Mouse (Mus musculus) hindbrain, embryonic 14.5 days (tissue): ENCODE data around the gene Sap25. TPM values are rescaled to one million over a fixed set of nuclear protein-coding genes. Genes with fewer than 3 reads are reported as not detected.

Source experiments
- ATAC-seq: fragments of 200-750 bp; cut with Nextera tagmentation; 2 replicates; pipeline ENCODE4 v1.8.0; 2017; ENCODE audit warnings: moderate number of reproducible peaks, mild to moderate bottlenecking, moderate TSS enrichment, moderate library complexity; ENCODE audit not compliant: low FRiP score
- DNase-seq: peaks from one replicate; pipeline ENCODE4 v3.0.0-alpha.2; 2015; ENCODE audit warnings: low spot score
- H3K27ac ChIP-seq: fragments of 300-500 bp; sonication (generic); 2 replicates; pipeline ENCODE4 v1.5.1; 2014; ENCODE audit warnings: mild to moderate bottlenecking, moderate library complexity
- H3K27me3 ChIP-seq: fragments of 300-500 bp; sonication (generic); 2 replicates; pipeline ENCODE4 v1.6.1; 2014; ENCODE audit warnings: mild to moderate bottlenecking, low read length, mixed read lengths; ENCODE audit not compliant: control insufficient read depth, insufficient read depth
- H3K36me3 ChIP-seq: fragments of 300-500 bp; sonication (generic); replicated peaks from 2 replicates; pipeline ENCODE4 v1.6.1; 2014; ENCODE audit not compliant: control insufficient read depth, insufficient read depth
- H3K4me1 ChIP-seq: fragments of 300-500 bp; sonication (generic); replicated peaks from 2 replicates; pipeline ENCODE4 v1.6.1; 2014; ENCODE audit warnings: antibody characterized with exemption, low read length, mixed read lengths; ENCODE audit not compliant: control insufficient read depth, insufficient read depth
- H3K4me2 ChIP-seq: fragments of 300-500 bp; sonication (generic); replicated peaks from 2 replicates; pipeline ENCODE4 v1.6.1; 2014; ENCODE audit warnings: mild to moderate bottlenecking, moderate library complexity
- H3K4me3 ChIP-seq: fragments of 300-500 bp; sonication (generic); replicated peaks from 2 replicates; pipeline ENCODE4 v1.5.1; 2014; ENCODE audit warnings: mild to moderate bottlenecking, low read length
- H3K9ac ChIP-seq: fragments of 300-500 bp; sonication (generic); 2 replicates; pipeline ENCODE4 v1.6.1; 2014
- H3K9me3 ChIP-seq: fragments of 300-500 bp; sonication (generic); 2 replicates; pipeline ENCODE4 v1.6.1; 2016; ENCODE audit warnings: low read length; ENCODE audit not compliant: control insufficient read depth
- WGBS: fragments of 180-500 bp; shearing (Covaris S2); extraction: QIAGEN DNeasy Blood & Tissue Kit; methylation state at CpG from one replicate; pipeline ENCODE4 v1.1.7; 2014; 5-methylcytosine and 5-hydroxymethylcytosine counted together
- polyA plus RNA-seq: library from polyadenylated mRNA; unstranded; fragments of >200 nt; fragmentation: Nextera tagmentation; extraction: Ambion mirVana; gene quantifications from 2 replicates; pipeline ENCODE4 v1.2.1, GENCODE M21; 2014

Sap25 gene
- polyA plus RNA-seq, 1 experiment from 2014 or later = 5.8 TPM

DNA sequence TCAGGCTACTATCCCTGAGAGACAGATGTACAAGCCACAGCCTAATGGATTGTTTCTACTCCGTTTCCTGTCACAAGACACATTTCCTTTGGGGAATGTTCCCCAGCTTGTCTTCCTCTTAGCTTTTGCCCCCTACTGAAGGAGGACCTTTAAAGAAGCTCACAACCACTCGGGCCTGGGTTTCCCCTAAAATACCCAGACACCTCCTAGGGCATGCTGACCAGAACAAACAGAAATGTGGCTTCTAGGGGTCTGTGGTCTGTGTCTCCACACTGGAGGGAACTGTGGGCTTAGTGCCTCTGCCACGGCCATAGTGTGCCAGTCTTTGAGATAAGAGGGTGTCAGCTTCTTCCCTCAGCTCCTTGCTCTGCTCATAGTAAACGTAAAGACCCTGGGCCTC lies 9.5 kb upstream of the Sap25 start:
- no peak for ATAC-seq
- Histone ChIP-seq H3K27me3 (no peaks in the 10 kb centered on the region), H3K9ac (peak overlapping the region; percentile 85; the same call in 1 of the 2 replicates), H3K9me3 (no peaks in the 10 kb centered on the region), H3K27ac (peak overlapping the region; percentile 56; the same call in 1 of the 2 replicates), H3K36me3 (peaks cover 28% of the 10 kb centered on the region), H3K4me2 (peak overlapping the region; percentile 63; the same call in 1 of the 2 replicates), H3K4me3 (no peak overlapping the region), H3K4me1 (peaks cover 37% of the 10 kb centered on the region)
- 66% methylated on average over 4 of the region's 4 CpGs for WGBS
- no peak for DNase-seq

GRCm38 (mm10) chr5:137633397-137634084 lies 7.6 kb upstream of the Sap25 start:
- no peaks in the 10 kb centered on the region for H3K9me3 ChIP-seq
- no peak overlapping the region for H3K4me2 ChIP-seq
- peaks cover 48% of the 10 kb centered on the region for H3K36me3 ChIP-seq
- H3K4me1 ChIP-seq = peaks cover 30% of the 10 kb centered on the region
- ATAC-seq = no peak
- H3K27ac ChIP-seq = no peak overlapping the region
- DNase-seq = no peak
- H3K4me3 ChIP-seq = no peak overlapping the region
- WGBS = 72% methylated on average over 12 of the region's 12 CpGs
- H3K9ac ChIP-seq = peak overlapping the region; percentile 14; the same call in 1 of the 2 replicates
- no peaks in the 10 kb centered on the region for H3K27me3 ChIP-seq

DNA sequence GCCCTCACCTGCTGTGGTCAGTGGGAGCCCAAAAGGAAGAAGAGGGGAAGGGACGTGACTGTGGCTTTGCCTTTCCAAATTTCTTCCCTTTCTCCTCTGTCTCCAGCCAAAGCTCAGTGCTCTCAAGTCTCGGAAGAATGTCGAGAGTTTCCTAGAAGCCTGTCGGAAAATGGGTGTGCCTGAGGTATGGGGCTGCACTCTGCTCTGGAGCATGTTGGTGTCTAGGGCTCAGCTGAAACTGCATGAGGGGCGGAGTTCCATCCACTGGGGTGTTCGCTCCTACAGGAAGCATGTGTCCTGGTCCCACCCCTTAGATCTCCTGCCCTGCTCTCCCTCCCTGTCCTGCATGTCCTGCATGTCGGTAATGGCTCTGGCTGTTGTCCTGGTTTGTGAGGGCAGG lies 1.7 kb upstream of the Sap25 start:
- DNase-seq (no peak), ATAC-seq (no peak)
- Histone ChIP-seq H3K9ac (no peak overlapping the region), H3K4me1 (no peaks in the 10 kb centered on the region; the same call in 1 of the 2 replicates), H3K27me3 (peaks cover 11% of the 10 kb centered on the region), H3K4me3 (no peak overlapping the region), H3K36me3 (peaks cover 79% of the 10 kb centered on the region), H3K4me2 (no peak overlapping the region), H3K9me3 (no peaks in the 10 kb centered on the region), H3K27ac (no peak overlapping the region)
- 82% methylated on average over 7 of the region's 7 CpGs for WGBS

GRCm38 (mm10) chr5:137642886-137643285 lies 1.8 kb downstream of the Sap25 start:
- Histone ChIP-seq H3K27ac (no peak overlapping the region), H3K4me1 (peaks cover 6% of the 10 kb centered on the region; the same call in 1 of the 2 replicates), H3K9me3 (no peaks in the 10 kb centered on the region), H3K36me3 (peaks cover 47% of the 10 kb centered on the region), H3K4me2 (no peak overlapping the region), H3K27me3 (peaks cover 37% of the 10 kb centered on the region), H3K4me3 (no peak overlapping the region), H3K9ac (no peak overlapping the region)
- 54% methylated on average over 4 of the region's 4 CpGs for WGBS
- ATAC-seq (no peak), DNase-seq (no peak)

DNA sequence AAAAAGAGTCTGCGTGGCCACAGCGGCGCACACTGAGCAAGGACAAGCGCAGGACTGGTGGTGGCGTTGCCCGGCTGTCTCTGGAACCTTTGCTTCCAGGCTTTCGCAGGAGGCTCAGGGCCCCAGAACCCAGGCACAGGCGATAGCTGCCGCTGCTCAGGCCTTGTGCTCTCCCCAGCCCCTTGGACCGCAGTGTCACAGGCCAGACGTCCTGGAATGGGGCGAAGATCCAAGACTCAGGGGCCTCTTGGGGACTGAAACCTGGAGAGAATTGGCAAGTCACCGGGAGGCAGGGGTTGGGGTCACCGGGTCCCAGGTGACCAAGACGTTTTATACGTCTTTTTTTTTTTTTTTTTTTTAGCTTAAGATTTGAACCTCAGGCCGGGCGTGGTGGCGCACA lies 3.4 kb downstream of the Sap25 start:
- peaks cover 37% of the 10 kb centered on the region for H3K27me3 ChIP-seq
- H3K27ac ChIP-seq = no peak overlapping the region
- H3K9ac ChIP-seq = no peak overlapping the region
- peaks cover 6% of the 10 kb centered on the region; the same call in 1 of the 2 replicates for H3K4me1 ChIP-seq
- no peak overlapping the region for H3K4me2 ChIP-seq
- peaks cover 31% of the 10 kb centered on the region for H3K36me3 ChIP-seq
- no peak overlapping the region for H3K4me3 ChIP-seq
- DNase-seq (no peak), ATAC-seq (no peak)
- WGBS = 37% methylated on average over 19 of the region's 19 CpGs
- no peaks in the 10 kb centered on the region for H3K9me3 ChIP-seq

DNA sequence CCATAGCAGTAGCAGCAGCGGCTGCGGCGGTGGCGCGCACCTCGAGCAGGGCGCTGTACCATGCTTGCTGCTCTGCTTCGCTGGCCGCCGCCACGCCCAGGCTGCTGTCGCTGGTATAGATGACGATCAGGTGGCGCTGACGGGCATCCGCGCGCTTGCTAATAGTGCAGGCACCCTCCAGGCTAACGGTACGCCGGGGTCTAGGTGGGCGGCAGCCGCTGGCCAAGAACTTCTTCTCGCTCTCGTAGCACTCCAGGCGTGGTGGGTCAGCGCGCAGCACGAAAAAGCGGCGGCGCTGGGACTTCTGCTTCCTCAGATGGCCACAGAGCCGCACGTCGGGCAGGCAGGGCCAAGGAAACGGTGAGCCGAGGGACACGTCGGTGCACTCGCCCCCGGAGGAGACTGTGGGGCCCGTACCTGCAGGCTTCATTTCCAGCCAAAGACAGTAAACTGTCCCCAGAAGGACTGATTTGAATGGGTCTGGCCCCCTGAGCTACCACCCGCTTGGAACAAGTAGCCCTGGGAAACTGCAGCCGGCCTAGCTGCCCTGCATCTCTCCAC lies 4.0 kb downstream of the Sap25 start:
- Histone ChIP-seq H3K4me3 (peak overlapping the region; percentile 15), H3K27me3 (peaks cover 37% of the 10 kb centered on the region), H3K27ac (no peak overlapping the region), H3K4me1 (peaks cover 6% of the 10 kb centered on the region; the same call in 1 of the 2 replicates), H3K4me2 (peak overlapping the region; percentile 43), H3K9ac (no peak overlapping the region), H3K9me3 (no peaks in the 10 kb centered on the region), H3K36me3 (peaks cover 24% of the 10 kb centered on the region)
- DNase-seq (no peak), ATAC-seq (0 out of 2 replicates have a peak, but pooled peaks have one; percentile 38)
- WGBS = 3% methylated on average over 44 of the region's 44 CpGs

DNA sequence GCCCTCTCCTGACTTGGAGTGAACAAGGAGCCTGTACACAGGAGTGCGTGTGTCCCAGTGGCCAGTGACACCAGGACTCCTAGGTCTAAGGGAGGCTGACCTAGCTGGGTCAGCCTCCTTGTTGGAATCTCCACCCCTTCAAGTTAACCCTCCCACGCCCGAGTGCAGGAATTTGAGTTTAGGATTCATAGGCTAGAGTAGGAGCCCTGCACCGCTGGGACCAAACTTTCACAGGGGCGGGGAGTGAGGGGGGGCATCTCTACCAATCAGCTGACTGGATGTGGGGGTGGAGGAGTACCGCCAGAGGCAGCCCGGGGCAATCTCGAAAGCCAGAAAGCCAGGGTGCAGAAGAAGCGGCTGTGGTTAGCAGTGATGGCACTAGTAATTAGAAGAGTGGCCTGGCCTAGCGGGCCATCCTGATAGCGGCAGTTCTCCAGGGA lies 4.5 kb downstream of the Sap25 start, which contains the start of gene Irs3:
Gene Irs3, minus strand, starts transcription at position 63 of the 440 bp plus-strand sequence.
- Histone ChIP-seq H3K27me3 (peaks cover 37% of the 10 kb centered on the region), H3K27ac (no peak within 1 kb of the TSS), H3K9me3 (no peaks in the 10 kb centered on the region), H3K4me2 (peak within 1 kb of the TSS; percentile 43), H3K4me3 (peak within 1 kb of the TSS; percentile 15), H3K9ac (no peak within 1 kb of the TSS), H3K4me1 (peaks cover 6% of the 10 kb centered on the region; the same call in 1 of the 2 replicates), H3K36me3 (peaks cover 19% of the 10 kb centered on the region)
- ATAC-seq (no peak), DNase-seq (no peak)
- 20% methylated on average over 11 of the region's 11 CpGs for WGBS

DNA sequence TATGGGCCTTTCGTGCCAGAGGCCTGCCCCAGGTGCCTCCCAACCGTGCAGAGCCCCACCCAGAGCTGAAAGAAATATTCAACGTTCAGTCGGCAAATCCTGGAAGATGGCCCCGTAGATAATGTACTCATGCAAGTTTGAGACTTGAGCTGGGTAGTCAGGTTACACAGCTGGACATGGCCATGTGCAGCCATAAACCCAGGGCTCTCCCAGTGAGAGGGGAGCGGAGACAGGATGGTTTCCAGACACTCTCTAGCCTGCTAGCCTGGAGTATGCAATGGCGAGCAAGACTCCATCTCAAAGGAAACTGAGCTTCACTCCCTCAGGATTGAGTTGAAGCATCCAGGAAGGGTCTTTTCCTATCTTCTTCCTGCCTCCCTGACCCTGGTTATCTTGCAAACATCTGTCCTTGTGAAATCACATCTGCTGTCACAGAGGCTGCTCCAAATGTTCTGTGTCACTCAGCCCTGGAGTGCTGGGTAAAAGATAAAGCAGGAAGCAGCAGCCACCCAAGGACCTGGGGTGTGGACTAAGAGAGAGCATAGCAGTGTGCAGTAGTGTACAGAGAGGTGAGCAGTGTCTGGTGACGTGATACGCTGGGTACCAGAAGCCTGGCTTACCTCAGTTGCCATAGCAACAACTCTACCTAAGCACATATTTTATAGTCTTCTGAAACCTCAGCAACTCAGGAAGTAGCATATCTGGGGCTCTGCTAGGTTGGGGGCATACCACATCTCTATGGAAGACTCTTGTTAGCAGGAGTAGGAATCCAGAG lies 6.9 kb downstream of the Sap25 start:
- Histone ChIP-seq H3K36me3 (peaks cover 16% of the 10 kb centered on the region; the same call in 1 of the 2 replicates), H3K4me2 (no peak overlapping the region), H3K9ac (no peak overlapping the region), H3K9me3 (no peaks in the 10 kb centered on the region), H3K4me1 (peaks cover 6% of the 10 kb centered on the region; the same call in 1 of the 2 replicates), H3K27ac (no peak overlapping the region), H3K27me3 (peaks cover 37% of the 10 kb centered on the region), H3K4me3 (no peak overlapping the region)
- DNase-seq (no peak), ATAC-seq (no peak; the same call in 1 of the 2 replicates)
- 73% methylated on average over 9 of the region's 9 CpGs for WGBS

GRCm38 (mm10) chr5:137649251-137649650 lies 8.1 kb downstream of the Sap25 start:
- no peak for ATAC-seq
- Histone ChIP-seq H3K27me3 (peaks cover 28% of the 10 kb centered on the region), H3K36me3 (peaks cover 24% of the 10 kb centered on the region)

More at GRCm38 (mm10) chr5:137649251-137649650, 8.1 kb downstream of the Sap25 start:
- DNase-seq = no peak
- H3K4me3 ChIP-seq = no peak overlapping the region
- 25% methylated on average over 4 of the region's 4 CpGs for WGBS
- no peak overlapping the region for H3K4me2 ChIP-seq
- H3K4me1 ChIP-seq = peaks cover 6% of the 10 kb centered on the region; the same call in 1 of the 2 replicates
- no peak overlapping the region for H3K9ac ChIP-seq
- H3K9me3 ChIP-seq = no peaks in the 10 kb centered on the region
- no peak overlapping the region for H3K27ac ChIP-seq
